Mouse (Mus musculus): ENCODE measurements around the gene Hgd.

The Hgd gene

DNA sequence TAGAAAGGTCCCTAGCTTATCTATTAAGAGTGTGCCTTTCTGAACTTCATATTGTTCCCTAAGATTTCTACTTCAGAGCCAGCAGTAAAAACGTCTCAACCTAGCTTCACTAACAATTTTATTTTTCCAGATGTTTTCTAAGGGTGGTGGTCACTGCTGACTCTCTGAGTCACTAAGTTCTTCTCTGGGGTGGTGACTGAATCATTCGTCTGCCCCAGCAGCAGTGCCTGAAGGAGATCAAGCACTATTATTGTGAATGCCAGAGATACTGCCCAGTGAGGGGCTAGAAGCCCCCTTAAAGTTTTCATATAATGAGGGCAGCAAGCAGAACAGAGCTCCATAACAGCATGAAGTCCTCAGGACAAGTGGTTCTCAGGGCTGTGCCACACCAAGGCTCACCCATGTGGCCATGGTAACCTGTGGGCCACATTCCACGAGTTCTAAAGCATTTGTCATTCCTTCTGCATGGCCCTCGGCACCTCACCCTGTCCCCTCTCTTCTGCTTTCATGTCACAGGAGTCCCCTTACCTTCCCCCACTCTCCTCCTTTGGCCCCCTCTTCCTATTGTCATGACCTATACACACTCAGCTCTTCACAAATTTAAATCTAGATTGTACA is 90.8 kb downstream of the Hgd start:
- DNase-seq (ENCODE audit: low spot score), result no peak

DNA sequence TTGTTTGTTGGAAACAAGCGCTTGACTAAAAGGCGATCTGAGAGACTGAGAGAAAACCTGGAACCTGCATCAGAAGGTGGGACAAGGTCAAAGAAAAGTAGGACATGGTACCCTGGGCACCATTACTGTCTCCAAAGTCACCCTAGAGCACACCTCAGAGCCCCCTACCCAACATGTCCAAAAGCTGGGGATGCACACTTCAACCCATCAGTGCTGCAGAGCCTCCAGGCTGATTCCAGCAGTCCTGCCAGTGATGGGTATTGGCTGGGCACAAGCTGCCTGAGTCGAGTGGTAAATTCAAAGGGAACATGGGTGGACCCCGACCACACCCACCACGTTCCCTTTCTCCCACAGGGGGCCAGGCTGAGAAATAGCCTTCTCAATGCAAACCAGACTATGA is 95.4 kb downstream of the Hgd start:
- DNase-seq (ENCODE audit: low spot score), result no peak

DNA sequence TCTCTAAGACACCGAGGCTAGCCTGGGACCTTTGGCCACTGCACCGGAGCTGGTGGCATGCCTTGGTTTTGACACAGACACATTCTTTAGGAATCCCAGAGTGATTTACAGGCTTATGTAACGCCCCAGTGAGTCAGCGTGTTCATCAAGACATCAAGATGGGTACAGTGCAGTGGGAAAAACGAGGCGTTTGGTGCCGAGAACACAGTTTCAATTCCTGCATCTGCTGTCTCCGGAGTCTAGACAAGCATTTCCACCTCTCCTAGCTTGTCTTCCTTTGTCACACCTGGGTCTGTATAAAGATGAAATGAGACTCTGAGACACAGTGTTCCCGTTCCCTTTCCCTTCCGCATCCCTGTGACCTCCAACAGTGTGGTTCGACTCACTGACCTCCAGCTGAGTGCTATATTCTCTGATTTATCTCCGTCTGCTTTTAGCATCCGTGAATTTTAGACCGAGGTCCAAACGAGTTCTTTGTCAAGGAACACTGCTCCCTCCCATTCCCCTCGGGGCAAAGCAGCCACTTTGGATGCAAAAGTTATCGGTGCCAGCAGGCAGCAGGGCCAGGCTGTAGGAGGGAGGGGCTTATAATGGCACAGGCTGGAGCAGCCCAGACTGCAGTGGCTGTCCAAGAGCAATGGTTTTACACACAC is 96.2 kb downstream of the Hgd start:
- DNase-seq (ENCODE audit: low spot score), result no peak

DNA sequence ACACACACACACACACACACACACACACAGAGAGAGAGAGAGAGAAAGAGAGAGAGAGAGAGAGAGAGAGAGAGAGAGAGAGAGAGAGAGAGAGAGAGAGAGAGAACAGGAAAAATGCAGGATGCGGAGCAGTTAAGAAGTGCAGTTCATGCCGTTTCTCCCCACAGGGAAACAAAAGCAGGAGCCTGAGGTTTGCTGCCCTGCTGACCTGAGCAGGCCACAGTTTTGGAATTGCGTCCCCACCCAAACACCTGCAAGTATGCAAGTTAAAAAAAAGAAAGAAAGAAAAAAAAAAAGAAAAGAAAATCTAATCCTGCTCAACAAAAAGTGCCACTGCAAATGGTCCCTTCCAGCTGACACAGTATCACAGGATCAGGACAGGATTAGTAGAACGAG is 96.7 kb downstream of the Hgd start:
- DNase-seq (ENCODE audit: low spot score), result no peak

DNA sequence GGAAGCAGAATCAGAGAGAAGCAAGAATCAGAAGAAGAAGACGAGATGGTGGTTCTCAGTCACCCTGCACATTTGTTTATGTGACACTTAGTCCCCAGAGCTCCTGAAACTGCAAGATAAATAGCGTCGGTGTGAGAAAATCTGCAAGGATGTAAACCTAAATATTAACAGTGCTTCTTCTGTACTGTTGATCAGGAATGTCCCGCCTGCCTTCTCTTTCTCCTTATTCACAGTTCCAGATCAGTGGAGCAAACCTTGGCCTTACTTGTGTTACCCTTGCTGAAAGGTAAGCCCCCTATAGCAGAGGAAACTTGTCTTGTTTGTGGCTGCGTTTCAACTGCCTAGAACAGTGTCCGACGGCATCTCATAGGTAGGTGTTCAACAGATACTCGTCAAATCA is 97.6 kb downstream of the Hgd start:
- no peak for DNase-seq (ENCODE audit: low spot score)

DNA sequence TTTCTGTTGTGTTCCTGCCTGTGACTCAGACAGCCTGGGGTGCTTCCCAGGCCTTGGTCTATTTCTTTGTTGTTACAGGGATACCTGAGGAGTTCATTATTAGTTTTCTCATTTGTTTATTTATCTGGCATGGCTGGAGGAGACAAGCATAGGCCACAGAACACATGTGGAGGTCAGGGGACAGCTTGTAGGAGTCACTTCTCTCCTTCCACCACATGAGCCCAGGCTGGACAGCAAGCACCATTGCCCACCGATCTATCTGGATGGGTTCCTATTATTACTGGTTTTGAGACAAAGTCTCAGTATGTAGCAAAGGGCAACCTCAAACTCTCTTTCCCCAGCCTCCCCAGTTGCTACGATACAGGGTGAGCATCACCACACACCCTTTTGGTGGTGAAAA is 100.3 kb downstream of the Hgd start:
- no peak for DNase-seq (ENCODE audit: low spot score)

DNA sequence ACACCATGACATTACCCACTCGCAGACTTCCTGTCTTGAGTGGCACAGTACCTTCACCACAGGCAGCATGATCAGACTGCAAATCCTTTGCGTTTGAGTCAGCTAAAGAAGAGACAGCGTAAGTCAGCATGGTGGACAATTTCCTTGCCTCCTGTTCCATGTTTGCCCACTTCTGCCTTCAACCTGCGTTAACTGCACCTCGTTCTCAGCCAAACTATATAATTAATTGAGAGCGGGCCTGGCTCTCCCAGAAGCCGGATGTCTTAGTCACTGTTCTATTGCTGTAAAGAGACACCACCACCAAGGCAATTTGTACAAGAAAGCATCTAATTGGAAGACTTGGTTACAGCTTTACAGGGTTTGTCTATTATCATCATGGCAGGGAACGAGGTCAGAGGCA is 100.9 kb downstream of the Hgd start:
- no peak for DNase-seq (ENCODE audit: low spot score)
